Mouse (Mus musculus) G1E (cell line): ENCODE measurements at regions not wholly inside any gene's neighbourhood (a gene's known extent, or its start where the extent isn't known, plus 50 kb on each side); places are given as distances from the start of the nearest gene placed in this dataset.
"Not testable (repeated sequence)": the region's sequence is repeated elsewhere in the genome, so short reads cannot be mapped to it uniquely, and the experiment has no call there.

Experiments
- ATAC-seq: 2 replicates; pipeline ENCODE4 v1.8.0; 2016; ENCODE audit warnings: mild to moderate bottlenecking; ENCODE audit not compliant: insufficient number of reproducible peaks, poor library complexity, low FRiP score, severe bottlenecking; ENCODE audit errors: extremely low read depth
- DNase-seq: peaks from one replicate; pipeline ENCODE4 v3.0.0; 2012; ENCODE audit warnings: low spot score
- H3K27me3 ChIP-seq: 2 replicates; pipeline ENCODE4 v1.6.1; 2012; ENCODE audit warnings: mild to moderate bottlenecking, low read length, inconsistent platforms; ENCODE audit not compliant: insufficient read depth
- H3K36me3 ChIP-seq: replicated peaks from 2 replicates; pipeline ENCODE3; 2012; ENCODE audit warnings: mild to moderate bottlenecking, inconsistent platforms
- H3K4me1 ChIP-seq: 2 replicates; pipeline ENCODE4 v1.6.1; 2012; ENCODE audit warnings: low read depth, low read length, inconsistent platforms, mixed read lengths; ENCODE audit not compliant: insufficient read depth
- H3K4me3 ChIP-seq: 2 replicates; pipeline ENCODE4 v1.5.1; 2012; ENCODE audit warnings: low read depth, mild to moderate bottlenecking, inconsistent platforms, low read length, moderate library complexity, mixed read lengths
- H3K9me3 ChIP-seq: replicated peaks from 2 replicates; pipeline ENCODE4 v1.6.1; 2012; ENCODE audit warnings: inconsistent platforms
- CTCF ChIP-seq: IDR thresholded peaks from 2 replicates; pipeline ENCODE4 v1.5.1; 2012; ENCODE audit warnings: low read depth, low read length, inconsistent platforms, mixed read lengths
- GATA1 ChIP-seq: IDR thresholded peaks from 2 replicates; pipeline ENCODE4 v1.6.1; 2012; ENCODE audit warnings: borderline replicate concordance, low read length, inconsistent platforms, mixed read lengths
- GATA2 ChIP-seq: IDR thresholded peaks from 2 replicates; pipeline ENCODE4 v1.6.1; 2012; ENCODE audit warnings: low read depth, low read length, inconsistent platforms, borderline replicate concordance
- POLR2AphosphoS5 ChIP-seq: IDR thresholded peaks from 2 replicates; pipeline ENCODE4 v1.6.1; 2012; ENCODE audit warnings: low read depth, low read length, inconsistent platforms; ENCODE audit not compliant: insufficient replicate concordance
- TAL1 ChIP-seq: conservative IDR thresholded peaks from 2 replicates; pipeline ENCODE4 v1.6.1; 2012; ENCODE audit warnings: low read depth, low read length, inconsistent platforms, mixed read lengths

- H3K27me3 ChIP-seq: no peaks in the 10 kb centered on the region
- TF ChIP-seq GATA1 (no peak), GATA2 (no peak), TAL1 (no peak), POLR2AphosphoS5 (no peak), CTCF (no peak)
- H3K4me1 ChIP-seq: no peaks in the 10 kb centered on the region
- H3K9me3 ChIP-seq: peaks cover 48% of the 10 kb centered on the region
- ATAC-seq (no peak), DNase-seq (no peak)
- no peak overlapping the region for H3K4me3 ChIP-seq
- no peaks in the 10 kb centered on the region for H3K36me3 ChIP-seq
Measured at GRCm38 (mm10) chr7:73037638-73038037, 337.7 kb upstream of the Rgma start.

- no peaks in the 10 kb centered on the region for H3K27me3 ChIP-seq
- H3K4me3 ChIP-seq: no peak overlapping the region
- no peaks in the 10 kb centered on the region for H3K4me1 ChIP-seq
- H3K36me3 ChIP-seq: no peaks in the 10 kb centered on the region
- peaks cover 41% of the 10 kb centered on the region for H3K9me3 ChIP-seq
- no peak for ATAC-seq
- no peak for TF ChIP-seq GATA2
- TF ChIP-seq GATA1: no peak
- no peak for TF ChIP-seq POLR2AphosphoS5
- TF ChIP-seq TAL1: no peak
- no peak for TF ChIP-seq CTCF
- no peak for DNase-seq
Measured at GRCm38 (mm10) chr7:73039921-73040320, 335.4 kb upstream of the Rgma start.

- H3K36me3 ChIP-seq: no peaks in the 10 kb centered on the region
- no peak for DNase-seq
- H3K27me3 ChIP-seq: no peaks in the 10 kb centered on the region
- TF ChIP-seq TAL1 (no peak), GATA2 (no peak), CTCF (no peak), POLR2AphosphoS5 (no peak), GATA1 (no peak)
- ATAC-seq: no peak
- H3K4me1 ChIP-seq: no peaks in the 10 kb centered on the region
- no peak overlapping the region for H3K4me3 ChIP-seq
- H3K9me3 ChIP-seq: peaks cover 25% of the 10 kb centered on the region
Measured at GRCm38 (mm10) chr7:73044316-73044715, 331.0 kb upstream of the Rgma start.

- no peaks in the 10 kb centered on the region for H3K27me3 ChIP-seq
- TF ChIP-seq CTCF (no peak), TAL1 (no peak), GATA1 (no peak), POLR2AphosphoS5 (no peak)
- no peaks in the 10 kb centered on the region for H3K36me3 ChIP-seq
- H3K4me1 ChIP-seq: no peaks in the 10 kb centered on the region
- peaks cover 7% of the 10 kb centered on the region for H3K9me3 ChIP-seq
- no peak for ATAC-seq
- H3K4me3 ChIP-seq: no peak overlapping the region
- no peak for DNase-seq
Measured at GRCm38 (mm10) chr7:73055891-73056290, 319.4 kb upstream of the Rgma start.

GRCm38 (mm10) chr7:73063556-73063955 lies 311.8 kb upstream of the Rgma start:
- ATAC-seq (no peak), DNase-seq (no peak)
- H3K9me3 ChIP-seq: peaks cover 37% of the 10 kb centered on the region
- TF ChIP-seq GATA1 (no peak), CTCF (no peak), POLR2AphosphoS5 (no peak), TAL1 (no peak), GATA2 (no peak)
- H3K4me3 ChIP-seq: no peak overlapping the region
- H3K27me3 ChIP-seq: no peaks in the 10 kb centered on the region
- H3K4me1 ChIP-seq: no peaks in the 10 kb centered on the region
- no peaks in the 10 kb centered on the region for H3K36me3 ChIP-seq

- DNase-seq (no peak), ATAC-seq (no peak)
- Histone ChIP-seq H3K9me3 (peaks cover 52% of the 10 kb centered on the region), H3K36me3 (no peaks in the 10 kb centered on the region), H3K4me3 (no peak overlapping the region), H3K27me3 (no peaks in the 10 kb centered on the region), H3K4me1 (no peaks in the 10 kb centered on the region)
- TF ChIP-seq CTCF: no peak
Measured at GRCm38 (mm10) chr7:73068534-73068933, 306.8 kb upstream of the Rgma start.

GRCm38 (mm10) chr7:73069352-73069751 lies 306.0 kb upstream of the Rgma start:
- DNase-seq (no peak), ATAC-seq (no peak)
- Histone ChIP-seq H3K4me3 (no peak overlapping the region), H3K27me3 (no peaks in the 10 kb centered on the region), H3K9me3 (peaks cover 55% of the 10 kb centered on the region), H3K36me3 (no peaks in the 10 kb centered on the region), H3K4me1 (no peaks in the 10 kb centered on the region)
- no peak for TF ChIP-seq TAL1
- TF ChIP-seq GATA1: no peak
- no peak for TF ChIP-seq CTCF

GRCm38 (mm10) chr7:73075391-73075790 lies 299.9 kb upstream of the Rgma start:
- not testable (repeated sequence) for DNase-seq, H3K27me3 ChIP-seq, H3K36me3 ChIP-seq, H3K4me1 ChIP-seq, ATAC-seq, H3K4me3 ChIP-seq
- H3K9me3 ChIP-seq: peaks cover 37% of the 10 kb centered on the region
